Mouse (Mus musculus): Measurements from ENCODE around the gene Ppp1r35. TPM values are rescaled to one million over a fixed set of nuclear protein-coding genes. Genes with fewer than 3 reads are reported as not detected.
A peak's percentile ranks its signal among the peaks of the same experiment; 100 is the strongest.
"Not testable (repeated sequence)": the region's sequence is repeated elsewhere in the genome, so short reads cannot be mapped to it uniquely, and the experiment has no call there.

Gene Ppp1r35
- total RNA-seq, 1 experiment: 27.6 TPM

GRCm38 (mm10) chr5:137749196-137749836 is 29.3 kb upstream of the Ppp1r35 start:
- no peak overlapping the region; the same call in 1 of the 2 replicates for H3K27ac ChIP-seq (ENCODE audit: insufficient read depth, low read depth, low read length, poor library complexity, severe bottlenecking)
- H3K4me3 ChIP-seq (ENCODE audit: insufficient read depth in 1 of 2, low read depth in 1 of 2, low read length in 2 of 2, poor library complexity in 1 of 2, severe bottlenecking in 1 of 2): no peak overlapping the region
- peaks cover 5% of the 10 kb centered on the region; the same call in 1 of the 2 replicates for H3K36me3 ChIP-seq (ENCODE audit: control insufficient read depth, insufficient read depth, low read length, poor library complexity, severe bottlenecking)
- no peak overlapping the region for H3K9ac ChIP-seq (ENCODE audit: insufficient read depth, low read depth, low read length, poor library complexity, severe bottlenecking)
- no peak for TF ChIP-seq ZC3H11A (IDR thresholded peaks at IDR 0.05; ENCODE audit: borderline replicate concordance, low read depth, low read length)
- H3K9me3 ChIP-seq (ENCODE audit: control insufficient read depth, insufficient read depth, low read depth, low read length): no peaks in the 10 kb centered on the region
- H3K4me1 ChIP-seq (ENCODE audit: control insufficient read depth in 2 of 2, insufficient read depth in 2 of 2, low read length in 2 of 2, poor library complexity in 1 of 2): peaks cover 6 to 41% of the 10 kb centered on the region in 2 experiments; a peak in 3 of 4 replicates
- in situ Hi-C loops (cut with MboI; ENCODE audit: low sequenced_read_pairs in 2 of 2, unreplicated experiment in 2 of 2): no loop called here
- no peak for DNase-seq (ENCODE audit: low read depth, low spot score)

GRCm38 (mm10) chr5:137750212-137750611 is 28.4 kb upstream of the Ppp1r35 start:
- peaks cover 6 to 39% of the 10 kb centered on the region in 2 experiments; a peak in 3 of 4 replicates for H3K4me1 ChIP-seq (ENCODE audit: control insufficient read depth in 2 of 2, insufficient read depth in 2 of 2, low read length in 2 of 2, poor library complexity in 1 of 2)
- H3K9ac ChIP-seq (ENCODE audit: insufficient read depth, low read depth, low read length, poor library complexity, severe bottlenecking); H3K27ac ChIP-seq (ENCODE audit: insufficient read depth, low read depth, low read length, poor library complexity, severe bottlenecking); H3K36me3 ChIP-seq (ENCODE audit: control insufficient read depth, insufficient read depth, low read length, poor library complexity, severe bottlenecking); H3K4me3 ChIP-seq (ENCODE audit: insufficient read depth in 1 of 2, low read depth in 1 of 2, low read length in 2 of 2, poor library complexity in 1 of 2, severe bottlenecking in 1 of 2); H3K9me3 ChIP-seq (ENCODE audit: control insufficient read depth, insufficient read depth, low read depth, low read length); DNase-seq (ENCODE audit: low read depth, low spot score); in situ Hi-C loops (cut with MboI; ENCODE audit: low sequenced_read_pairs in 2 of 2, unreplicated experiment in 2 of 2): not testable (repeated sequence)
- peak; percentile 57; the same call in 1 of the 2 replicates for TF ChIP-seq ZNF384 (IDR thresholded peaks at IDR 0.05; ENCODE audit: low read depth, low read length)

GRCm38 (mm10) chr5:137751221-137751887 is 27.3 kb upstream of the Ppp1r35 start:
- peaks cover 11% of the 10 kb centered on the region; the same call in 1 of the 2 replicates for H3K36me3 ChIP-seq (ENCODE audit: control insufficient read depth, insufficient read depth, low read length, poor library complexity, severe bottlenecking)
- H3K27ac ChIP-seq (ENCODE audit: insufficient read depth, low read depth, low read length, poor library complexity, severe bottlenecking): no peak overlapping the region
- in situ Hi-C loops (cut with MboI; ENCODE audit: low sequenced_read_pairs in 2 of 2, unreplicated experiment in 2 of 2): no loop called here

GRCm38 (mm10) chr5:137751988-137752387 is 26.7 kb upstream of the Ppp1r35 start:
- Histone ChIP-seq H3K27ac (ENCODE audit: insufficient read depth, low read depth, low read length, poor library complexity, severe bottlenecking) (no peak overlapping the region; the same call in 1 of the 2 replicates), H3K36me3 (ENCODE audit: control insufficient read depth, insufficient read depth, low read length, poor library complexity, severe bottlenecking) (peaks cover 12% of the 10 kb centered on the region; the same call in 1 of the 2 replicates), H3K9ac (ENCODE audit: insufficient read depth, low read depth, low read length, poor library complexity, severe bottlenecking) (no peak overlapping the region), H3K4me3 (ENCODE audit: insufficient read depth in 1 of 2, low read depth in 1 of 2, low read length in 2 of 2, poor library complexity in 1 of 2, severe bottlenecking in 1 of 2) (no peak overlapping the region), H3K4me1 (ENCODE audit: control insufficient read depth in 2 of 2, insufficient read depth in 2 of 2, low read length in 2 of 2, poor library complexity in 1 of 2) (peaks cover 6 to 45% of the 10 kb centered on the region in 2 experiments; a peak in 3 of 4 replicates), H3K9me3 (ENCODE audit: control insufficient read depth, insufficient read depth, low read depth, low read length) (no peaks in the 10 kb centered on the region)
- TF ChIP-seq HCFC1 (IDR thresholded peaks at IDR 0.05; ENCODE audit: borderline replicate concordance, insufficient read depth, low read length): no peak
- TF ChIP-seq CHD2 (IDR thresholded peaks at IDR 0.05; ENCODE audit: low read depth, low read length): no peak
- no peak for TF ChIP-seq ZC3H11A (IDR thresholded peaks at IDR 0.05; ENCODE audit: borderline replicate concordance, low read depth, low read length)
- TF ChIP-seq MAFK (IDR thresholded peaks at IDR 0.05; ENCODE audit: insufficient read depth, low read depth, low read length): no peak
- no peak for TF ChIP-seq ZNF384 (IDR thresholded peaks at IDR 0.05; ENCODE audit: low read depth, low read length)
- in situ Hi-C loops (cut with MboI; ENCODE audit: low sequenced_read_pairs in 2 of 2, unreplicated experiment in 2 of 2): no loop called here
- DNase-seq (ENCODE audit: low read depth, low spot score): no peak

More at GRCm38 (mm10) chr5:137751221-137751887, 27.3 kb upstream of the Ppp1r35 start:
- no peak for DNase-seq (ENCODE audit: low read depth, low spot score)
- Histone ChIP-seq H3K4me3 (ENCODE audit: insufficient read depth in 1 of 2, low read depth in 1 of 2, low read length in 2 of 2, poor library complexity in 1 of 2, severe bottlenecking in 1 of 2) (no peak overlapping the region), H3K9ac (ENCODE audit: insufficient read depth, low read depth, low read length, poor library complexity, severe bottlenecking) (no peak overlapping the region), H3K4me1 (ENCODE audit: control insufficient read depth in 2 of 2, insufficient read depth in 2 of 2, low read length in 2 of 2, poor library complexity in 1 of 2) (peaks cover 6 to 42% of the 10 kb centered on the region in 2 experiments; a peak in 3 of 4 replicates), H3K9me3 (ENCODE audit: control insufficient read depth, insufficient read depth, low read depth, low read length) (no peaks in the 10 kb centered on the region)
- TF ChIP-seq MAFK (IDR thresholded peaks at IDR 0.05; ENCODE audit: insufficient read depth, low read depth, low read length) (no peak), ZNF384 (IDR thresholded peaks at IDR 0.05; ENCODE audit: low read depth, low read length) (no peak), CHD2 (IDR thresholded peaks at IDR 0.05; ENCODE audit: low read depth, low read length) (no peak), ZC3H11A (IDR thresholded peaks at IDR 0.05; ENCODE audit: borderline replicate concordance, low read depth, low read length) (no peak), HCFC1 (IDR thresholded peaks at IDR 0.05; ENCODE audit: borderline replicate concordance, insufficient read depth, low read length) (no peak)
